Mouse (Mus musculus): Measurements from ENCODE around the gene Dmac2. TPM values are rescaled to one million over a fixed set of nuclear protein-coding genes. Genes with fewer than 3 reads are reported as not detected.

Gene Dmac2
- polyA plus RNA-seq, 1 experiment: 74.8 TPM

DNA sequence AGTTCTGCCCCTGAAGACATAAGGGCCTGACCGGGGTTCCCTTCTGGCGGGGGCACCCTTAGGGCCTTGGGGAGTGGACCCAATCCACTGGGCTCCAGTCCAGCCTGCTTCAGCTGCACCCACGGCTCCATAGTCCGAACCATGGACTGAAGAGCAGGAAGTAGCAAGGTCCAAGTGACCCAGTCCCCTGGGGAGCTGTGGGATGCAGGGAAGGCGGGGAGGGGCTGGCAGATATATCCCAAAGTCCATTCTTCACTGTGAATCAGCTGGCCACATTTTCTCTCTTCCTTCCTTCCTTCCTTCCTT is 3.6 kb upstream of the Dmac2 start, which contains the start of gene Erich4:
Gene Erich4, minus strand, starts transcription at position 187 of the 306 bp plus-strand sequence.
- Histone ChIP-seq H3K4me1 (ENCODE audit: control insufficient read depth, insufficient read depth, insufficient read length, low read length) (peaks cover 25% of the 10 kb centered on the region), H3K27ac (ENCODE audit: insufficient read depth, low read depth, low read length) (peak within 1 kb of the TSS; percentile 98), H3K27me3 (ENCODE audit: control insufficient read depth, insufficient read depth, low read length) (no peaks in the 10 kb centered on the region), H3K36me3 (ENCODE audit: control insufficient read depth, insufficient read depth, low read length) (no peaks in the 10 kb centered on the region), H3K4me3 (ENCODE audit: low read depth, low read length) (peak within 1 kb of the TSS; percentile 69)
- TF ChIP-seq POLR2A (IDR thresholded peaks at IDR 0.05; ENCODE audit: low read depth, low read length): peak; percentile 64; the same call in 1 of the 2 replicates
- no peak for TF ChIP-seq CTCF (IDR thresholded peaks at IDR 0.05; ENCODE audit: extremely low read depth, insufficient read length, insufficient replicate concordance, low read depth, low read length)
- 23% methylated on average over 5 of the region's 5 CpGs for WGBS

DNA sequence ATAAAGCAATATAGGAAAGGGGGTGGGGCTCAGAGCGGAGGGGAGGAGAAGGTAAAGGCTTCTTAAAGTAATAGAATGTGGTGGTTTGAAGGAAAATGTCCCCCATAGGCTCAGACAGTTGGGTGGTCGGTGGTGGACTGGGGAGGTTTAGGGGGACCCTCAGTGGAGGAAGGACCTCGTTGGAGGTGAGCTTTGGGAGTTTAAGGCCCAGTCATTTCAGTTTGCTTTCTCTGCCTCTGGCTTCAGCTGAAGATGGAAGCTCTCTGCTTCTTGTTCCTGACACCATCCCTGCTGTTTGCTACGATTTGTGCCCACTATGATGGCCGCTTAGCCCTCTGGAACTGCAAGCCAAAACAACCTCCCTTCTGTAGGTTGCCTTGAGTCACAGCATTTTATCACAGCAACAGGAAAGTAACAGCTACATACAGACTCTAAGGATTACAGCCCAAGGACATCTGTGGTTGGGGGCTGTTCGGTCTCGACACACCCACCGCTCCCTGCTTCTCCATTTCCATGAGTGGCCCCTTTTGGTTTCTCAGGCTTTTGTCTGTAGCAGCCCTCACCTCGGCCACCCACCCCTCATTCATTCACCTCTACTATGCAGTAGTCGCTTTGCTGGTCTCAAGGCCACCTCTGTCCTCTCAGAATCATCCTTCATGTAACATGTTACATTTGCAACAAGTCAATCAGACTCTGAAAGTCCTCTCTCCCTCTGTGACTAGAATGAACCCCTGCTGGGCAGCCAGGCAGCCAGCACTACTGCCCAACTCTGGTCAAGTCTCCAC is 1.6 kb upstream of the Dmac2 start:
- TF ChIP-seq POLR2A (IDR thresholded peaks at IDR 0.05; ENCODE audit: low read depth, low read length) (no peak), CTCF (IDR thresholded peaks at IDR 0.05; ENCODE audit: extremely low read depth, insufficient read length, insufficient replicate concordance, low read depth, low read length) (no peak)
- H3K36me3 ChIP-seq (ENCODE audit: control insufficient read depth, insufficient read depth, low read length): peaks cover 18% of the 10 kb centered on the region
- WGBS: 76% methylated on average over 10 of the region's 10 CpGs
- H3K27ac ChIP-seq (ENCODE audit: insufficient read depth, low read depth, low read length): no peak overlapping the region
- H3K27me3 ChIP-seq (ENCODE audit: control insufficient read depth, insufficient read depth, low read length): no peaks in the 10 kb centered on the region
- H3K4me3 ChIP-seq (ENCODE audit: low read depth, low read length): no peak overlapping the region
- H3K4me1 ChIP-seq (ENCODE audit: control insufficient read depth, insufficient read depth, insufficient read length, low read length): peaks cover 23% of the 10 kb centered on the region

DNA sequence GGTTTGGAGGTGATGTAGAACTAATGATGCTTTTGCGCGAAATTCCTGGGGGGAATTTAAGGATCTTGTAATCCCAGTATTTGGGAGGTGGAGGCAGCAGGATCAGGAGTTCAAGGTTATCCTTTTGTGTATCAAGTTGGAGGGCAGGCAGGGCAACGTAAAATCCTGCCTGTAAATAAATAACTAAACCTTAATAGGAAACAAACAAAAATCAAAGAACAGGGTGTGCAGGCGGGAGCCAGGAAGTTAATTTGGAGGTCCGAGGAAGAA is 443 bp downstream of the Dmac2 start:
- Histone ChIP-seq H3K4me1 (ENCODE audit: control insufficient read depth, insufficient read depth, insufficient read length, low read length) (peaks cover 23% of the 10 kb centered on the region), H3K4me3 (ENCODE audit: low read depth, low read length) (peak overlapping the region; percentile 83), H3K36me3 (ENCODE audit: control insufficient read depth, insufficient read depth, low read length) (peaks cover 30% of the 10 kb centered on the region), H3K27me3 (ENCODE audit: control insufficient read depth, insufficient read depth, low read length) (no peaks in the 10 kb centered on the region), H3K27ac (ENCODE audit: insufficient read depth, low read depth, low read length) (peak overlapping the region; percentile 56; the same call in 1 of the 2 replicates)
- WGBS: 11% methylated on average over 5 of the region's 5 CpGs
- no peak for TF ChIP-seq CTCF (IDR thresholded peaks at IDR 0.05; ENCODE audit: extremely low read depth, insufficient read length, insufficient replicate concordance, low read depth, low read length)
- TF ChIP-seq POLR2A (IDR thresholded peaks at IDR 0.05; ENCODE audit: low read depth, low read length): no peak

DNA sequence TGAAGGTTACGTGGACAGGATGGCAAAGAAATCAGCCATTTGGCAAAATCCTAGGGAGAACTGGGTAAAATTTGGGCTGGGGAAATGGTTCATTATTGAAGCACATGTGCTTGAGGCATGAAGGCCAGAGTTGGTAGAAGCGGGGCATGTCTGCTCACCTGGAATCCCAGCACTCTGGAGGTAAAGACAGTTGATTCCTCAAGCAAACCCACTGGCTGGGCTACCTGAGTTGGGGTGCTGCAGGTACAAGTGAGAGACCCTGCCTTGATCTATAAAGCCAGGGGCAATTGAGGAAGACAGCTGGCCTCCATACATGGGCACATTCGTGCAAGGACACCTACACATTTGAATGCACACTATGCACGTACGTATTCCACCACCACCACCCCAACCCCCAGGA is 887 bp downstream of the Dmac2 start:
- WGBS: 94% methylated on average over 5 of the region's 5 CpGs
- Histone ChIP-seq H3K4me1 (ENCODE audit: control insufficient read depth, insufficient read depth, insufficient read length, low read length) (peaks cover 23% of the 10 kb centered on the region), H3K4me3 (ENCODE audit: low read depth, low read length) (no peak overlapping the region), H3K27me3 (ENCODE audit: control insufficient read depth, insufficient read depth, low read length) (no peaks in the 10 kb centered on the region), H3K36me3 (ENCODE audit: control insufficient read depth, insufficient read depth, low read length) (peaks cover 35% of the 10 kb centered on the region), H3K27ac (ENCODE audit: insufficient read depth, low read depth, low read length) (no peak overlapping the region)
- no peak for TF ChIP-seq POLR2A (IDR thresholded peaks at IDR 0.05; ENCODE audit: low read depth, low read length)
- no peak for TF ChIP-seq CTCF (IDR thresholded peaks at IDR 0.05; ENCODE audit: extremely low read depth, insufficient read length, insufficient replicate concordance, low read depth, low read length)

DNA sequence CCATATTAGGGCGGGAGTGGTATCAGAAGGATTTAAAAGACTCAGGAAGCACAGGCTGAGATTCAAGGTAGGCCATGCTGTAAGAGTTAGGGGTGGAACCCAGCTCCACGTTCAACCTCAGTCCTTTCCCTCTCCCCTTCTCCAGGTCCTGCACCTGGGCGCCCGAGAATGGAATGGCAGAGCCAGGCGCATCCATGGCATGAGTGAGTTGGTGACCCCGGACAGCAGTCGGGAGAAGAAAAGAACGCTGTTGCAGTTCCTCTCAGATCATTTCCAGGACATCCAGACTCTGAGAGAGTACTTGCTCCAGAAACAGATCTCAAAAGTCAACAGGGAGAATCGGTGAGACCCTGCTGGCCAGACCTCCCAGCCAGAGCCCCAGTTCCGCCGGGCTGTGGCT is 1.5 kb downstream of the Dmac2 start:
- H3K4me1 ChIP-seq (ENCODE audit: control insufficient read depth, insufficient read depth, insufficient read length, low read length): peaks cover 23% of the 10 kb centered on the region
- H3K4me3 ChIP-seq (ENCODE audit: low read depth, low read length): no peak overlapping the region
- H3K36me3 ChIP-seq (ENCODE audit: control insufficient read depth, insufficient read depth, low read length): peaks cover 40% of the 10 kb centered on the region
- TF ChIP-seq POLR2A (IDR thresholded peaks at IDR 0.05; ENCODE audit: low read depth, low read length) (no peak), CTCF (IDR thresholded peaks at IDR 0.05; ENCODE audit: extremely low read depth, insufficient read length, insufficient replicate concordance, low read depth, low read length) (no peak)
- WGBS: 90% methylated on average over 11 of the region's 11 CpGs
- H3K27me3 ChIP-seq (ENCODE audit: control insufficient read depth, insufficient read depth, low read length): no peaks in the 10 kb centered on the region
- H3K27ac ChIP-seq (ENCODE audit: insufficient read depth, low read depth, low read length): no peak overlapping the region

DNA sequence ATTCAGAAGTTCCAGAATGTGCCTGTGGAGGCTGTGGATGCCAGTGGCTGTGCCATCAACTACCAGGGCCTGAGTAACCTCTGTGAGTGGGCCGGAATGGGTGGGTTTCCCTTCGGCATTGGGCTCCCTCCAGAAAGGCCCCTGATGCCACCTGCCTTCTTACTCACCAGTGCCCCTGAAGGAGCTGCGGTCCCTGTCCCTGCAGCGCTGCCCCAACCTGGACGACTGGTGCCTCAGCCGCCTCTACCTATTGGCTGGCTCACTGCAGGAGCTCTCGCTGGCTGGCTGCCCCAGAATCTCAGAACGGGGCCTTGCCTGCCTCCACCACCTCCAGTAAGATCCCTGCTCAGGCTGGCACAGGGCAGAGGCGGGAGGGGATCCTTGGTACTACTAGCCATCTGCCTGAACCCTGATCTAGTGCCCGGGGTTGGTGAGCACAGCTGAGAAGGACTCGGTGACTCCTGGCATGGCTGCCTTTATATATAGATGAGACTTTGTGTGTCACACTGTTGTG is 4.7 kb downstream of the Dmac2 start:
- Histone ChIP-seq H3K27ac (ENCODE audit: insufficient read depth, low read depth, low read length) (no peak overlapping the region), H3K36me3 (ENCODE audit: control insufficient read depth, insufficient read depth, low read length) (peaks cover 40% of the 10 kb centered on the region), H3K4me1 (ENCODE audit: control insufficient read depth, insufficient read depth, insufficient read length, low read length) (peaks cover 15% of the 10 kb centered on the region), H3K4me3 (ENCODE audit: low read depth, low read length) (no peak overlapping the region), H3K27me3 (ENCODE audit: control insufficient read depth, insufficient read depth, low read length) (no peaks in the 10 kb centered on the region)
- TF ChIP-seq POLR2A (IDR thresholded peaks at IDR 0.05; ENCODE audit: low read depth, low read length) (no peak), CTCF (IDR thresholded peaks at IDR 0.05; ENCODE audit: extremely low read depth, insufficient read length, insufficient replicate concordance, low read depth, low read length) (no peak)
- 96% methylated on average over 11 of the region's 11 CpGs for WGBS

DNA sequence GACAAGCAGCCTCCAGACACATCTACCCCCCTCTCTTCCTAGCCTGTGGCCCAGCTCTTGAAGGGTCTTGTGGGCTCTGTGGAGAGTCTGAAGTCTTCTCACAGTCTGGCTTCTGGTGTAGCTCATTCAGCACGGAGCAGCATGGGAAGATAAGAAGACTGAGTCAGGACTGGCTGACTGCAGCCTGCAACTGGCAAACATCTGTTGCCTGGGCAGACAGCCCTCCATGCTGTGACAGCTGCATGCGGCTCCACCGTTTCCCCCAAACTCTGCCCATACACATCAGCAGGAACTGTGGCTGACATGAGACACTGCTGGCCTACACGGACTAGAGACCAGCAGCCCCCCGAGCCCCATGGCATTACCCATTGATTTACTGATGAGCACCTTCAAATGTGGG is 5.6 kb downstream of the Dmac2 start:
- Histone ChIP-seq H3K4me3 (ENCODE audit: low read depth, low read length) (no peak overlapping the region), H3K27me3 (ENCODE audit: control insufficient read depth, insufficient read depth, low read length) (no peaks in the 10 kb centered on the region), H3K4me1 (ENCODE audit: control insufficient read depth, insufficient read depth, insufficient read length, low read length) (peaks cover 15% of the 10 kb centered on the region), H3K36me3 (ENCODE audit: control insufficient read depth, insufficient read depth, low read length) (peaks cover 42% of the 10 kb centered on the region), H3K27ac (ENCODE audit: insufficient read depth, low read depth, low read length) (no peak overlapping the region)
- no peak for TF ChIP-seq POLR2A (IDR thresholded peaks at IDR 0.05; ENCODE audit: low read depth, low read length)
- TF ChIP-seq CTCF (IDR thresholded peaks at IDR 0.05; ENCODE audit: extremely low read depth, insufficient read length, insufficient replicate concordance, low read depth, low read length): no peak
- 81% methylated on average over 5 of the region's 5 CpGs for WGBS

Data from small intestine, adult 2 months (tissue).